In the genomic region with DNA sequence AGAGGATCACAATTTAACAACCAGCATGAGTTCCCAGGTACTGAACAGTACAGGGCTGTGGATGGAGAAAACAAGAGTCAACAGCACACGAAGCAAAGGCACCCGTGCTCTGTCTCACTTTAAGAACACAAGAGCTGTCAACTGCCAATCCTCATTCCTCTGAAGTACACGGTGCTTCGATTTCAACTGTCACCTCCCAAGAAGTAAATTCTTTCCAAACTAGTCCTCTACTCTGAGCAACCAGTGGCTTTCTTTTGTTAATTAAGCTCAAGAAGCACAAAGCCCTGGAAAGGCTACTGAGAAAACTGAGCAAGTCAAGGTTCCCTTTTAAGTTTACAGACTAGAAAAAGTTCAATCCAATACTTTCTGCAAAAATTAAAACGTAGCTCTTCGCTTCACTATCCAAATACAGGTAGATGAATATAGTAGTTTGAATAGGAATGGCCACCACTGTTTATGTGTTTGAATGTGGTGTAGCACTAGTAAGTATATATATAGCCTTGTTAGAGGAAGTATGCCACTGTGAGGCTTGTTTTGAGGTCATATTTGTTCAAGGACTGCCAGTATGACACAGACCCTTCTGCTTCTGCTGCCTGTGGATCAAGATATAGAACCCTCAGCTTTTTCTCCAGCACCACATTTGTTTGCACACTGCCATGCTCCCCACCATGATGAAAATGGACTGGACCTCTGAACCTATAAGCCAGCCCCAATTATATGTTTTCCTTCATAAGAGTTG, we compare ENCODE assay signal across 1 mouse cellular context.
TF ChIP-seq lines count a peak whose summit lies in the region.

No protein-coding gene starts in this region.

TF ChIP-seq in CH12.LX, 34 proteins besides CTCF, POLR2A, EP300 and RAD21 (continued from another document):
- TF ChIP-seq USF2 (conservative IDR thresholded peaks at IDR 0.05; ENCODE audit: low read depth, low read length) (no peak), POLR2AphosphoS2 (IDR thresholded peaks at IDR 0.05; ENCODE audit: low read depth, low read length) (no peak), MXI1 (IDR thresholded peaks at IDR 0.05; ENCODE audit: low read depth, low read length) (no peak), HCFC1 (IDR thresholded peaks at IDR 0.05; ENCODE audit: low read depth, low read length) (no peak), MAZ (IDR thresholded peaks at IDR 0.05; ENCODE audit: low read depth, low read length) (no peak), MAX (IDR thresholded peaks at IDR 0.05; ENCODE audit: low read length) (no peak), IRF4 (IDR thresholded peaks at IDR 0.05; ENCODE audit: low read depth, low read length) (no peak)
